Mouse (Mus musculus) layer of hippocampus, adult 18-20 months (tissue): ENCODE measurements at regions not wholly inside any gene's neighbourhood (a gene's known extent, or its start where the extent isn't known, plus 50 kb on each side); places are given as distances from the start of the nearest gene placed in this dataset.

Source experiments
- DNase-seq, 2 experiments: peaks; one replicate each; pipeline ENCODE4 v3.0.0; 2022; ENCODE audit warnings: low spot score in 2 of 2

DNA sequence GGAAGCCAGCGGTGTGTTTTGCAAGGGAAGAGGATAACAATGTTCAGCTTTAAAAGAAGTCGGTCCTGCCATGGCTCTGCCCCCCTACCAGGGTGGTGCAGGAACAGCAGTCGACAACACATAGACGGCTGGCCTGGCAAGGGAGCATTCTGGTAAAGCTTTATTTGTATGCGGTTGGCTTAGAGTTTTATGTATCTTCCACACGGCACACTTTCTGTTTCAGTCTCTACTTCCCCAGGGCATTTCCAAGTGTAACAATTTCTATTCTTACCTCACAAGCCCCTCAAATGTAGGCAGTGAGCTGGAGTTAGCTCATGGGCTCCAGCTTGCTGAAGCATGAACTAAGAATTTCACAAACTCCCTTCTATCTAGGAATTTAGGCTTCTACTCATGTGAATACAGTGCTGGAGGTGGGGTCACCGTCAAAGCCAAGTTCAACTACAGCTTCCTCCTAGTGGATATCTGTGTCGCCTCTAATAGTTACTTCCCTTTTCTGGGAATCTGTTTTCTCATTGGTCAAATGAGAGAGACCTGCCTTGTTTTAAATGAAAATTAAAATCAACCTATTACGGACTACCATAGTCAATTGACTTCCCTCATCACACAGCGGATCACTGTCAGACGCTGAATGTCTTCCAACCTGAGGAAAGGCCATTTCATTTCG, 190.2 kb upstream of the Dynlrb2 start:
- DNase-seq = no peak

DNA sequence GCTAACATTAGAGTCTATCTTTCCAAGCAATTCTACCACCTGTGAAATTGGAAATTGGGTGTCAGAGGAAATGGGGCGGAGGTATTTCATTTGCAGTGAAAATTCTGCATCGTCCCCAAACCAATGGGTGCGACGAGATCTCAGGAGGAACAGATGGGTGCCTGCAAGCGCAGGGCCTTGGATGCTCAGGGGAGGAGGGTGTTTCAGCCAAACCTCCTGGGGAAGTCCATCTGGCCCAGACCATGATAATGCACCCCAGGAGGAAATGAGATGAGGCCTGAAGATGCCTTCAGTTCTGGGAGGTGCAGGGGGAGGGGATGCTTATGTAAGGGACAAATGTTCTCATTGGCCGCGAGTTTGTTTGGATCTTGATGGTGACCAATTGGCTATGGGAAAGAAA, 205.9 kb upstream of the Dynlrb2 start:
- DNase-seq = no peak

DNA sequence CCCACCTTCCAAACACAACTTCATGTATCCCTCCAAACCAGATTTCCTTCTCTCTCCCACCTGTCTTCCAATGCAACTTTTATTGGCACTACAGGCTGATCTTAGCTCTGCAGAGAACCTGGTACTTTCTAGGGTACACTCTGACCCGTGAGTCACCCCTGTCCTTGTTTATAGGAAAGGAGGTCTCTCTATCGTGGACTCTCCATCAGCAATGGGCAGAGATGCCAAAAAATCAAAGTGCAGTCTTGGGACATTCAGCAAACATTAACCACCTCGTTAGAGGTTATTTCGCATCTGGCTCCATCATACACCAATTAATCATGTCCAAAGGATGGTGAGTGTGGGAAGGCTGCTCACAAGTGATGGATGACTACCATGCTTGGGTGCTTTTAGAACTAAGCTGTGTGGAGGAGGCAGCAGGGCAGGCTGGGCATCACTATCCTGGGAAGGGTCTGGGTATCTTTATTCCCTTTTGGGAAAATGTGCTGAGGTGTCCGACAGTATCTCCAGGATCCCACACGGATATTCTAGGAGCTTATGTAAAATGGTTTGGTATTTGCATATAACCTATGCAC, 214.0 kb upstream of the Dynlrb2 start:
- no peak for DNase-seq

DNA sequence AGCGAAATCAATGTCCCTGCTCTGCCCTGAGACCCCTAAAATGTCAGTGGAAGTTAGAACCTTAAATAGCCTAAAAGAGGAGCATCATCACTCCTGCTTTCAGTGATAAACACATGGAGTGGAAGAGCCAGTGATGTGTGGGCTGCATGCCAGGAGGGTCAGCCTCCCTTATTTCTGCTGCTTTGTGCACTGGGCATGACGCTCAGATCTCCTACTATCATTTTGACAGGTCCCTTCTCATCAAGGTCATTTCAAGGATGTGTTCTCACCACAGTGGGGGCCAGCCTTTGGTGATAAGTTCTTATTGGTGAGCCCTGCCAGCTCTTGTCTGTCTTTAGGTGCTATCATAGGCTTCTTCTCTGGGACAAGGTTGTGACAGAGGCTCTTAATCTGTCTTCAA, 215.5 kb upstream of the Dynlrb2 start:
- DNase-seq = no peak

DNA sequence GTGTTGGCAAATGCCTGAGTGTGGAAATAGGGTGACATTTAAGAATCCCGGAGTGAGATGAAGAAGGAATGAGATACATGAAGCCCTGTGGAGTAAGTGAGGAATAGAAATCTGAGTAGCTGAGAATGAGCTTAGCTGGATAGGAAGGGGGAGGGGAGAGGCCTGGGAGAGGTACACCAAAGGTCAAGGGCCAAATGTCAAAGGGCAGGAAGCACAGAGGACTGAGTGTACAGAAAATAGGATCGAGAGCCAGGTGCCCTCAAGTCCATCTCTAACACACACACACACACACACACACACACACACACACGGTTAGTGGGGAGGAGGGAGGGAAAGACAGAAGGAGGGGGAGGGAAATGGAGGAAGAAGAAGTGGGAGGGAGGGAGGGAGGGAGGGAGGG, 220.8 kb upstream of the Dynlrb2 start:
- DNase-seq = no peak

GRCm38 (mm10) chr8:116282341-116282740, 222.4 kb upstream of the Dynlrb2 start:
- DNase-seq = no peak

- DNase-seq = no peak
Measured at GRCm38 (mm10) chr8:116275014-116275413, 229.8 kb upstream of the Dynlrb2 start.

GRCm38 (mm10) chr8:116271238-116271637, 233.5 kb upstream of the Dynlrb2 start:
- DNase-seq = no peak

DNA sequence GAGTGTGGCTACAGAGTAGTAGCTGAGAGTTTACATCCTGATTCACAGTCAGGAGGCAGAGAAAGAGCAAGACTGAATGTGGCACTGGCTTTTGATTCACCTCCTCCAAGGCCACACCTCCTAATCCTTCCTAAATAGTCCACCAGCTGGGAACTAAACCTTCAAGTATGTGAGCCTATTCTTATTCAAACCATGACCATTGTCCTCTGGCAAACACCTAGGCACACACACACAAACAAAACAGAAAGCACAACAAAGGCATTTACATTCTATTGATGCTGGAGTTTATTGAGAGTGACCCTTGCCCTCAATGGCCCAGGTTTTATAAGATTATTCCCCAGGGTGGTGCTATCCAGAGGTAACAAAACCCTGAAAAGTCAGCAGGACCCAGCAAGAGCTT, 235.4 kb upstream of the Dynlrb2 start:
- DNase-seq = no peak

DNA sequence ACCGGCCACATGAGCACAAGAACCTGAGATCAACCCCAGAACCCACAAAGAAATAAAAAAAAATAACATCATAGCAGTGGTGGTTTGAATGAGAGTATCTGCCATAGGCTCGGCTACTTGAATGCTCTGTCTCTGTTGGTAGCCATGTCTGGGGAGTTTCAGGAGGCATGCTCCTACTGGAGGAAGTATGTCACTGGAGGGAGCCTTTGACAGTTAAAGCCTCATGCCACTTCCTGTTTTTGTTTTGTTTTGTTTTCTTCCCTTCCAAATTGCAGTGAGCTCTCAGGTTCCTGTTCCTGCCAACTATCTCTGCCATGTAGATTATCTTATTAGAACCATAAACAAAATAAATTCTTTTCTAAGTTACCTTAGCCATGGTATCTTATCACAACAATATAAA, 236.1 kb upstream of the Dynlrb2 start:
- no peak for DNase-seq

DNA sequence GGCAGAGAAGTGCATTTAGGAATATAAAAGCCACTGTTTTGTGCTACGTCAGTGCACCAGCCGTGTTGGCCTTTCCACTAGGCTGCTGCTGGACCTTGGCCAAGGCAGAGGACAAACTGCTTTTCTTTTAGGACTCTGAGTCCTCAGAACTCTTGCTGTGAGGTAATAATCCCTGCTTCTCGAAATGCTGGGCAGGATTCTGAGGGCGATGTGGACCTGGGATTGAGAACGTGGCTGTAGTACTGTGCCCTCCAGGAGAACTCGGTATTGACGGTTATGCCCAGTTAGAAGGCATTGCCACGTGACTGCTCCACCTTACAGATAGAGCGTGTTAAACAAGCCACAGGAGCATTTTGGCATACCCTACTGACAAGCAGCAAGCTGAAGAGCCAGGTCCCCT, 236.6 kb upstream of the Dynlrb2 start:
- peak in 1 of 2 experiments; percentile 24 for DNase-seq

GRCm38 (mm10) chr8:116267021-116267420, 237.8 kb upstream of the Dynlrb2 start:
- no peak for DNase-seq

GRCm38 (mm10) chr8:116265591-116265990, 239.2 kb upstream of the Dynlrb2 start:
- DNase-seq = no peak

GRCm38 (mm10) chr8:116264078-116264477, 240.7 kb upstream of the Dynlrb2 start:
- no peak for DNase-seq

GRCm38 (mm10) chr8:116261286-116261685, 243.5 kb upstream of the Dynlrb2 start:
- no peak for DNase-seq

- no peak for DNase-seq
Measured at GRCm38 (mm10) chr8:116255398-116255797, 249.4 kb upstream of the Dynlrb2 start.

- no peak for DNase-seq
Measured at GRCm38 (mm10) chr8:116252455-116253216, 252.1 kb upstream of the Dynlrb2 start.

- DNase-seq = no peak
Measured at GRCm38 (mm10) chr8:116248398-116248797, 256.4 kb upstream of the Dynlrb2 start.

DNA sequence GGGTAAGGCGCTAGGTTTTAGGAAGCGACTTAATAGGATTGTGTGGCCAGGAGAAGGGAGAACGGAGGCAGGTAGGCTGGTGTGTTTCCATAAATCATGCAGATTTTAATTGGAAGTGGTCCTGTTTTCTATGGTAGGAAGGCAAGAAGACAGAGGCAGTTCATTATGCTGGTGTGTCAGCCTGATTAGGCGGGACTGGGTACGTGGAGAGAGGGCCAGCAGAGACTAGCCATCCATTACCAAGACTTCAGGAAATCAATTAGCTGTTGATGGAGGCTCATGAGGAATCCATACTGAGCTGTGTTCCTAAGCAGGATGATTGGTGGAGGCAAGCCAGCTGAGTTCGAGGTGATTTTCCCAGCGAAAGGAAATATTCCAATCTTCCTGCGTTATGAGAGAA, 261.3 kb upstream of the Dynlrb2 start:
- no peak for DNase-seq

DNA sequence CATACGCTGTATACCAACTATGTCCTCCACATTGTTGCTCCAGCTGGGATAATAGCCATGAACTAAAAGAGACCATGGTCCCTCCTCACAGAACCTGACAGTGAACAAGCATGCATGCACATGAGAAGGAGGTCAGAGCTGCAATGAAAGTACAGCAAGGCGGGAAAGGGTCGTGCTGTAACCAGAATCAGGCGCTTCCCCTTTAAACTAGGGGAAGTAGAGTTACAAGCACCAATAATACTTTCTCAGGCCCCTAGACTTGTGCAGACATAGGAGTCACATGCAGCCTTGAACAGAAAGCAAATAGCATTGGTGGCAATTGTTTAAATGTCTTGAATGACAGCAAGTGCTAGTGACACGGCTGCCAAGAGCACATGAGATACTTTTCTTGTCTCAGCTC, 261.8 kb upstream of the Dynlrb2 start:
- DNase-seq = no peak

- no peak for DNase-seq
Measured at GRCm38 (mm10) chr8:116241987-116242242, 262.9 kb upstream of the Dynlrb2 start.

DNA sequence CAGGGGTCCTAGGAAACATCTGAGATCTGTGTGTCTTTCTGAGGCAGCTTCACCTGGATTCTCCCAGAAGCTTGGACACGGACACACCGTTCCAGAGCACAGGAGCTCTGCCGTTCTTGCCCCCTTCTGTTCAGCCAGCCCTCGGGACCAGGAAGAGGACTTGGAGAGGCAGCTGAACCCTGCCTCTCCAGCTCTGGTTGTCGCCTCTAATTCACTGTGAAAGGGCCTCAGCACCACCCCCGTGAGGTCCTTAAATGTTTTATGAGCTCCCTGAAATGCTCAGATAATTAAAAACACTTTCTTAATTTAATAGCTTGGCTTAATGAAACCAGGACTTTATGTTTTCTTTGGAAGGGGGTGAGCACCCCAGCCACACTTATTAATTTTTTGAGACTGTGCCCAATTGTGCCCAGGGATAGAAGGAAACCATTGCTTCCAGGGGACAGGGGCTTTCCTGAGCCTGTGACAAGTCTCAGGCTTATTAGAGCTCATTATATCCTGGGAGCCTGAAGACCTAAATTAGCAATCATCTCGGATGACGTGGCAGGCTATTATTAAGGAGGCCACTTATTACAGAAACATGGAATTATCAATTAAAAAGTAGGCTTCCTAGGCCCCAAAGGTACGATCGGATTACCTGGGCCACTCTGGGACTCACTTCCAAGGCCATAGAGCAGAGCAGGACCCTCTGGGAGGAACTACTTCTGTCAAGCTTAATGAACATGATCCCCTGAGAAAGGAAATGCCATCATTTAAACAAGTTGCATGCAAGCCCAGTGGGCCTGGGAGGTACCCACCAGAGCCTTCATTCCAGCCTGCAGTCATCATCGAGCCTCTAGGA, 263.4 kb upstream of the Dynlrb2 start:
- no peak for DNase-seq
